Mouse (Mus musculus): Measurements from ENCODE around the gene Ep400. TPM values are rescaled to one million over a fixed set of nuclear protein-coding genes. Genes with fewer than 3 reads are reported as not detected.

Gene Ep400
- polyA plus RNA-seq, 1 experiment, result 85.2 TPM

DNA sequence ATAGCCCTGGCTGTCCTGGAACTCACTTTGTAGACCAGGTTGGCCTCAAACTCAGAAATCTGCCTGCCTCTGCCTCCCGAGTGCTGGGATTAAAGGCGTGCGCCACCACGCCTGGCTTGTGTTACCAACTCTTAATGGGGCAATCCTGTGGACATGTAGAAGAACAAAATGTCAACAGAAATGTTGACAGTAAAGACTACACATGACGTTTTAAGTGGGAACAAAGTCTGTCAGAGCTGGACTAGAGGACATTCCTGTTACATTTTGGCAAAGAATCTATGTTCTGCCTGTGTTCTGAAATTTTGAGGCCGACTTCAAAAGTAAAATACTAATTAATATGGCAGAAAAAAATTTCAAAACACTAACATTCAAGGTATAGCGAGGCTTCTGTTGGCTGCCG, 6.6 kb downstream of the Ep400 start:
- Histone ChIP-seq H3K4me3 (ENCODE audit: extremely low read depth, insufficient read depth, insufficient read length) (no peak overlapping the region), H3K36me3 (ENCODE audit: control insufficient read depth, insufficient read depth, low read length) (no peaks in the 10 kb centered on the region), H3K4me1 (ENCODE audit: control insufficient read depth, insufficient read depth, insufficient read length) (peaks cover 2% of the 10 kb centered on the region), H3K27me3 (ENCODE audit: control insufficient read depth, insufficient read depth, low read length) (no peaks in the 10 kb centered on the region), H3K27ac (ENCODE audit: insufficient read depth, low read length) (no peak overlapping the region)
- no peak for DNase-seq (ENCODE audit: low read depth in 1 of 2, low spot score in 2 of 2)
- TF ChIP-seq POLR2A (IDR thresholded peaks at IDR 0.05; ENCODE audit: low read depth, low read length) (no peak), CTCF (IDR thresholded peaks at IDR 0.05; ENCODE audit: extremely low read depth, insufficient read depth, insufficient read length, insufficient replicate concordance) (no peak)
- 94% methylated on average over 8 of the region's 8 CpGs for WGBS

DNA sequence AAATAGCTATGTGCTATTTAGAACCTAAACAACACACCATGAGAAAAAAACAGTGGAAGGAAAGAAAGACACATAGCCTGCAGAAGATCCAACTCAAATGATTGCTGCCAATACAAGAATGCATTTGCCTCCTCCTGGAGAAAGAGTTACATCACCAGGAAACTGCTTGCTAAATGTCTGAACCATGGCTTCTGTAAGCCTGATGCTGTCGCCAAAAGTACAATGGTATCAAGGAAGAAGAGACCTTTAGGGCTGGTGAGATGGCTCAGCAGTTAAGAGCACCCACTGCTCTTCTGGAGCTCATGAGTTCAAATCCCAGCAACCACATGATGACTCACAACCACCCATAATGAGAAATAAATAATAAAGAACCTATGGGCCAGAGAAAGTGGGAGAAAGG, 25.5 kb downstream of the Ep400 start:
- WGBS, result 82% methylated on average over 1 of the region's 1 CpGs
- Histone ChIP-seq H3K27me3 (ENCODE audit: control insufficient read depth, insufficient read depth, low read length) (no peaks in the 10 kb centered on the region), H3K27ac (ENCODE audit: insufficient read depth, low read length) (no peak overlapping the region), H3K4me3 (ENCODE audit: extremely low read depth, insufficient read depth, insufficient read length) (no peak overlapping the region), H3K36me3 (ENCODE audit: control insufficient read depth, insufficient read depth, low read length) (peaks cover 5% of the 10 kb centered on the region), H3K4me1 (ENCODE audit: control insufficient read depth, insufficient read depth, insufficient read length) (no peaks in the 10 kb centered on the region; the same call in 1 of the 2 replicates)
- no peak for TF ChIP-seq POLR2A (IDR thresholded peaks at IDR 0.05; ENCODE audit: low read depth, low read length)
- TF ChIP-seq CTCF (IDR thresholded peaks at IDR 0.05; ENCODE audit: extremely low read depth, insufficient read depth, insufficient read length, insufficient replicate concordance), result no peak
- no peak for DNase-seq (ENCODE audit: low read depth in 1 of 2, low spot score in 2 of 2)

DNA sequence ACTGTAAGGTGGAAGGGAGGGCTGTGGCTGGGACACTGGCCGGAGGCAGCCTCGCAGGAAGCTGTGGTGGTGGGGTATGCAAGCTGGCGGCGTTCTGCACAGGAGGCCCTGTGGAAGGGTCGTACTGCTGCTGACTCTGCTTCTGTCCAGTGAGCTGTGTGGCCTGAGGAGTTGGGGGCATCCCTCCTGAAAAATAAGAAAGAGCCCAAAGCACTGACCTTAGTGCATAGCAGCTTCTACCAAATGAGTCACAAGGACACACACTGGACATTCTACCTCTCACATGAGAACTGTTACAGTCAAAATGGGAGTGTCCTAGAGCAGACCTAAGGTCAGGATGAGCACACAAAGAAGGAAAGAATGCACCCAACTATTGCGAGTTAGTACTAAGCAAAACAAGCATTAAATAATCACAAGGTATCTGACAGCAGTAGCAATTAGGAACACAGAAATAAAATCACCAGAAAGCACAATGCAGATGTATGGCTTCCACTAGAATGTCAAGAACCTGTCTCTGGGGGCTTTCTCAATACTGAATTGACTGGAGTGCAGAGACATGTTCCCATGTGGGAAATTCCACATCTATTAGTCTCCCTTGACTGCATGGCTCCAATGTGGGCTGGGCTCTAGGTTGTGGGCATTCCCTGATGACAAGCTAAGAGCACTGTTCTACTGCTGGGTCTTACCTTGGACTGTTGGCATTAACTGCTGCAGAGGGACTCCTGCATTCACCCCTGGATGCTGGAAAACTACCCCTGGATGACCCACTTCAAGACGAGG, 30.8 kb downstream of the Ep400 start:
- DNase-seq (ENCODE audit: low read depth in 1 of 2, low spot score in 2 of 2), result no peak
- no peaks in the 10 kb centered on the region for H3K27me3 ChIP-seq (ENCODE audit: control insufficient read depth, insufficient read depth, low read length)
- 74% methylated on average over 7 of the region's 7 CpGs for whole genome bisulfite sequencing
- H3K4me1 ChIP-seq (ENCODE audit: control insufficient read depth, insufficient read depth, insufficient read length), result no peaks in the 10 kb centered on the region
- TF ChIP-seq CTCF (IDR thresholded peaks at IDR 0.05; ENCODE audit: extremely low read depth, insufficient read depth, insufficient read length, insufficient replicate concordance) (no peak), POLR2A (IDR thresholded peaks at IDR 0.05; ENCODE audit: low read depth, low read length) (no peak)
- no peak overlapping the region for H3K4me3 ChIP-seq (ENCODE audit: extremely low read depth, insufficient read depth, insufficient read length)
- H3K36me3 ChIP-seq (ENCODE audit: control insufficient read depth, insufficient read depth, low read length), result peaks cover 34% of the 10 kb centered on the region
- no peak overlapping the region for H3K27ac ChIP-seq (ENCODE audit: insufficient read depth, low read length)

DNA sequence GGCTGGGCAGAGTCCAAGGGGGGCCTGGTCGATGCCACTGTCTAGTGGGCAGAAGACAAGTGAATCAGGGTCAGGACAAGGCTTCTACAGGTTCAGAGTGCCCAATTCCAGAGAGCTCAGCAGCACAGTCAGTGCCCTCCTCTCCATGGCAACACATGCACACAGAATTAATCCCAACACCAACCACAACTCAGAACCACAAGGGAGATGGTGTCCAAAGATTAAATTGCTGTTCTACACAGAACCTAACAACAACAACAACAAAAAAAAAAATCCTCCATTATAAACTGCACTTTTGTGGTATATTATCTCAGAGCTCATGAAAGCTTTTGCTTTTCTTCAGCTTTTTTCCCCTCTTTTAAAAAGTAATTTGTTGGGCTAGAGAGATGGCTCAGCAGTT, 34.9 kb downstream of the Ep400 start:
- no peaks in the 10 kb centered on the region for H3K4me1 ChIP-seq (ENCODE audit: control insufficient read depth, insufficient read depth, insufficient read length)
- TF ChIP-seq CTCF (IDR thresholded peaks at IDR 0.05; ENCODE audit: extremely low read depth, insufficient read depth, insufficient read length, insufficient replicate concordance), result no peak
- TF ChIP-seq POLR2A (IDR thresholded peaks at IDR 0.05; ENCODE audit: low read depth, low read length), result no peak
- 76% methylated on average over 1 of the region's 1 CpGs for WGBS
- H3K4me3 ChIP-seq (ENCODE audit: extremely low read depth, insufficient read depth, insufficient read length), result no peak overlapping the region
- peaks cover 50% of the 10 kb centered on the region for H3K36me3 ChIP-seq (ENCODE audit: control insufficient read depth, insufficient read depth, low read length)
- H3K27ac ChIP-seq (ENCODE audit: insufficient read depth, low read length), result no peak overlapping the region
- no peak for DNase-seq (ENCODE audit: low read depth in 1 of 2, low spot score in 2 of 2)
- H3K27me3 ChIP-seq (ENCODE audit: control insufficient read depth, insufficient read depth, low read length), result no peaks in the 10 kb centered on the region

- Histone ChIP-seq H3K36me3 (ENCODE audit: control insufficient read depth, insufficient read depth, low read length) (peaks cover 45% of the 10 kb centered on the region), H3K27me3 (ENCODE audit: control insufficient read depth, insufficient read depth, low read length) (no peaks in the 10 kb centered on the region), H3K4me1 (ENCODE audit: control insufficient read depth, insufficient read depth, insufficient read length) (no peaks in the 10 kb centered on the region), H3K27ac (ENCODE audit: insufficient read depth, low read length) (no peak overlapping the region), H3K4me3 (ENCODE audit: extremely low read depth, insufficient read depth, insufficient read length) (no peak overlapping the region)
- 90% methylated on average over 4 of the region's 4 CpGs for WGBS
- no peak for TF ChIP-seq POLR2A (IDR thresholded peaks at IDR 0.05; ENCODE audit: low read depth, low read length)
- no peak for TF ChIP-seq CTCF (IDR thresholded peaks at IDR 0.05; ENCODE audit: extremely low read depth, insufficient read depth, insufficient read length, insufficient replicate concordance)
- no peak for DNase-seq (ENCODE audit: low read depth in 1 of 2, low spot score in 2 of 2)
Observed at GRCm38 (mm10) chr5:110733231-110733823, 37.2 kb downstream of the Ep400 start.

DNA sequence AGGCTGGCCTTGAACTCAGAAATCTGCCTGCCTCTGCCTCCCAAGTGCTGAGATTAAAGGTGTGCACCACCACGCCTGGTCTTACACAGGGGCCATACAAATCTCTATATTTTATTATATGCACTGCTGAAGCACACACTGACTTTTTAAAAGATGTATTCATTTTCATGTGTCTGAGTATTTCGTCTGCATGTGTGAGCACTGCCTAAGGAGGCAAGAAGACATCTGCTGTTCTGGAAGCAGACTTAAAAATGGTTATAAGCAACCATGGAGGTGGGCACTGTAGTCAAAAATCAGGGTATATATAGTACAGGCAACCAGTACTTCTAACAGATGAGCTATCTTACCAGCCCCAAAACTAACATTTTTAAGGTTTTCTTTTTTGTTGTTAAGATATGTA, 39.3 kb downstream of the Ep400 start:
- 94% methylated on average over 2 of the region's 2 CpGs for WGBS
- TF ChIP-seq CTCF (IDR thresholded peaks at IDR 0.05; ENCODE audit: extremely low read depth, insufficient read depth, insufficient read length, insufficient replicate concordance) (no peak), POLR2A (IDR thresholded peaks at IDR 0.05; ENCODE audit: low read depth, low read length) (no peak)
- DNase-seq (ENCODE audit: low read depth in 1 of 2, low spot score in 2 of 2), result no peak
- Histone ChIP-seq H3K36me3 (ENCODE audit: control insufficient read depth, insufficient read depth, low read length) (peaks cover 43% of the 10 kb centered on the region), H3K4me3 (ENCODE audit: extremely low read depth, insufficient read depth, insufficient read length) (no peak overlapping the region), H3K27ac (ENCODE audit: insufficient read depth, low read length) (no peak overlapping the region), H3K27me3 (ENCODE audit: control insufficient read depth, insufficient read depth, low read length) (no peaks in the 10 kb centered on the region), H3K4me1 (ENCODE audit: control insufficient read depth, insufficient read depth, insufficient read length) (no peaks in the 10 kb centered on the region)

- no peaks in the 10 kb centered on the region for H3K4me1 ChIP-seq (ENCODE audit: control insufficient read depth, insufficient read depth, insufficient read length)
- H3K4me3 ChIP-seq (ENCODE audit: extremely low read depth, insufficient read depth, insufficient read length), result no peak overlapping the region
- H3K27me3 ChIP-seq (ENCODE audit: control insufficient read depth, insufficient read depth, low read length), result no peaks in the 10 kb centered on the region
- no peak for DNase-seq (ENCODE audit: low read depth in 1 of 2, low spot score in 2 of 2)
- TF ChIP-seq POLR2A (IDR thresholded peaks at IDR 0.05; ENCODE audit: low read depth, low read length) (no peak), CTCF (IDR thresholded peaks at IDR 0.05; ENCODE audit: extremely low read depth, insufficient read depth, insufficient read length, insufficient replicate concordance) (no peak)
- H3K36me3 ChIP-seq (ENCODE audit: control insufficient read depth, insufficient read depth, low read length), result peaks cover 40% of the 10 kb centered on the region
- 97% methylated on average over 1 of the region's 1 CpGs for WGBS
- no peak overlapping the region for H3K27ac ChIP-seq (ENCODE audit: insufficient read depth, low read length)
Observed at GRCm38 (mm10) chr5:110727850-110728249, 42.7 kb downstream of the Ep400 start.
